Mouse (Mus musculus) gastrocnemius, postnatal 10 days (tissue): ENCODE measurements around the gene Unkl. TPM values are rescaled to one million over a fixed set of nuclear protein-coding genes. Genes with fewer than 3 reads are reported as not detected.
A peak's percentile ranks its signal among the peaks of the same experiment; 100 is the strongest.

ENCODE experiments used
- DNase-seq: peaks from one replicate; pipeline ENCODE4 v3.0.0; 2021; ENCODE audit warnings: mixed read lengths
- long read RNA-seq, 2 experiments: library from polyadenylated mRNA; stranded (forward); transcript quantifications; one replicate each; pipeline ENCODE4 v2.0.0; 2021
- total RNA-seq, 2 experiments: library from RNA; stranded (reverse); gene quantifications; 2 replicates each; pipeline ENCODE4 v1.2.3; 2021

Gene Unkl
- 1 to 10 TPM; 6.8 to 8.0 TPM for total RNA-seq
- long read RNA-seq, experiment 1, full-length matches to known transcripts = 1 of 2 reads
- long read RNA-seq, experiment 1, partial matches to known transcripts = 0 of 2 reads
- long read RNA-seq, experiment 1, other reads (novel, unspliced or antisense) = 1 of 2 reads
- long read RNA-seq, experiment 2, full-length matches to known transcripts = 1 of 5 reads
- long read RNA-seq, experiment 2, partial matches to known transcripts = 0 of 5 reads
- long read RNA-seq, experiment 2, other reads (novel, unspliced or antisense) = 4 of 5 reads

GRCm38 (mm10) chr17:25188150-25189031 is at the start of gene Unkl:
Unkl (plus strand) TSS chr17:25188397.
- DNase-seq = peak; percentile 83

- no peak for DNase-seq
These were observed 49.4 kb upstream of the Unkl start for GRCm38 (mm10) chr17:25138803-25139202.

- DNase-seq = no peak
These were observed 48.2 kb upstream of the Unkl start for GRCm38 (mm10) chr17:25139960-25140359.

- no peak for DNase-seq
These were observed 26.0 kb upstream of the Unkl start, which contains the start of gene Ccdc154 for GRCm38 (mm10) chr17:25162161-25162560. Ccdc154 (plus strand) TSS chr17:25162461.

GRCm38 (mm10) chr17:25163387-25163786 is 24.8 kb upstream of the Unkl start:
- DNase-seq = no peak

GRCm38 (mm10) chr17:25164770-25165169 is 23.4 kb upstream of the Unkl start:
- DNase-seq = no peak

GRCm38 (mm10) chr17:25165970-25166671 is 22.1 kb upstream of the Unkl start:
- DNase-seq = no peak

GRCm38 (mm10) chr17:25169706-25170105 is 18.5 kb upstream of the Unkl start:
- no peak for DNase-seq

- no peak for DNase-seq
These were observed 15.6 kb upstream of the Unkl start for GRCm38 (mm10) chr17:25172558-25172957.

GRCm38 (mm10) chr17:25175411-25175810 is 12.8 kb upstream of the Unkl start, which contains the start of gene Gm38655:
Gm38655 (minus strand) TSS chr17:25175471.
- DNase-seq = no peak

GRCm38 (mm10) chr17:25183232-25183631 is 5.0 kb upstream of the Unkl start:
- DNase-seq = no peak

- DNase-seq = peak; percentile 97
These were observed 4.0 kb upstream of the Unkl start, which contains the start of gene BC003965 for GRCm38 (mm10) chr17:25184129-25184691. BC003965 (plus strand) TSS chr17:25184554.

- DNase-seq = no peak
These were observed 3.2 kb upstream of the Unkl start for GRCm38 (mm10) chr17:25184961-25185360.

GRCm38 (mm10) chr17:25187784-25188149 is 430 bp upstream of the Unkl start:
- DNase-seq = no peak

- no peak for DNase-seq
These were observed 894 bp downstream of the Unkl start for GRCm38 (mm10) chr17:25189091-25189490.

GRCm38 (mm10) chr17:25202401-25202800 is 14.2 kb downstream of the Unkl start:
- no peak for DNase-seq

- DNase-seq = no peak
These were observed 21.8 kb downstream of the Unkl start for GRCm38 (mm10) chr17:25210006-25210405.

GRCm38 (mm10) chr17:25210680-25211466 is 22.7 kb downstream of the Unkl start:
- DNase-seq = no peak

GRCm38 (mm10) chr17:25211705-25212104 is 23.5 kb downstream of the Unkl start:
- DNase-seq = no peak

- DNase-seq = no peak
These were observed 27.2 kb downstream of the Unkl start for GRCm38 (mm10) chr17:25215431-25215830.

- DNase-seq = no peak
These were observed 30.8 kb downstream of the Unkl start for GRCm38 (mm10) chr17:25218967-25219366.
